Mouse (Mus musculus) cerebellum, postnatal 4 days (tissue): ENCODE data around the gene Mettl18.

Source experiments
- DNase-seq, 2 experiments: peaks; one replicate each; pipeline ENCODE4 v3.0.0; 2022; ENCODE audit warnings: low spot score in 2 of 2, mixed read lengths in 1 of 2

Mettl18 gene

GRCm38 (mm10) chr1:164043549-164043948 lies 48.9 kb downstream of the Mettl18 start:
- no peak for DNase-seq
